Mouse (Mus musculus) hindbrain, embryonic 16.5 days (tissue): ENCODE data around the gene Ms4a7. TPM values are rescaled to one million over a fixed set of nuclear protein-coding genes. Genes with fewer than 3 reads are reported as not detected.
A peak's percentile ranks its signal among the peaks of the same experiment; 100 is the strongest.
"Not testable (repeated sequence)": the region's sequence is repeated elsewhere in the genome, so short reads cannot be mapped to it uniquely, and the experiment has no call there.

ENCODE experiments used
- ATAC-seq: fragments of 200-750 bp; cut with Nextera tagmentation; 2 replicates; pipeline ENCODE4 v1.8.0; 2017; ENCODE audit warnings: moderate TSS enrichment, moderate library complexity
- H3K27ac ChIP-seq: fragments of 300-500 bp; sonication (generic); 2 replicates; pipeline ENCODE4 v1.5.1; 2014; ENCODE audit warnings: low read depth, mild to moderate bottlenecking, control low read depth, low read length, moderate library complexity
- H3K27me3 ChIP-seq: fragments of 300-500 bp; sonication (generic); replicated peaks from 2 replicates; pipeline ENCODE4 v1.6.1; 2014; ENCODE audit warnings: low read length; ENCODE audit not compliant: control insufficient read depth, insufficient read depth
- H3K36me3 ChIP-seq: fragments of 300-500 bp; sonication (generic); 2 replicates; pipeline ENCODE4 v1.6.1; 2014; ENCODE audit warnings: mild to moderate bottlenecking, low read length, moderate library complexity, mixed read lengths; ENCODE audit not compliant: control insufficient read depth, insufficient read depth
- H3K4me1 ChIP-seq: fragments of 300-500 bp; sonication (generic); 2 replicates; pipeline ENCODE4 v1.6.1; 2014; ENCODE audit warnings: low read depth, low read length; ENCODE audit not compliant: control insufficient read depth, insufficient read depth
- H3K4me2 ChIP-seq: fragments of 300-500 bp; sonication (generic); 2 replicates; pipeline ENCODE4 v1.6.1; 2014; ENCODE audit warnings: mild to moderate bottlenecking, low read length, control low read depth, moderate library complexity
- H3K4me3 ChIP-seq: fragments of 300-500 bp; sonication (generic); 2 replicates; pipeline ENCODE4 v1.5.1; 2014; ENCODE audit warnings: mild to moderate bottlenecking, low read length, control low read depth, moderate library complexity
- H3K9ac ChIP-seq: fragments of 300-500 bp; sonication (generic); 2 replicates; pipeline ENCODE4 v1.6.1; 2014; ENCODE audit warnings: low read depth, mild to moderate bottlenecking, control low read depth, low read length, moderate library complexity
- H3K9me3 ChIP-seq: fragments of 300-500 bp; sonication (generic); 2 replicates; pipeline ENCODE4 v1.6.1; 2014; ENCODE audit warnings: mild to moderate bottlenecking, low read length, moderate library complexity; ENCODE audit not compliant: control insufficient read depth
- WGBS: fragments of 180-500 bp; shearing (Covaris S2); extraction: QIAGEN DNeasy Blood & Tissue Kit; methylation state at CpG from one replicate; pipeline ENCODE4 v1.1.7; 2014; 5-methylcytosine and 5-hydroxymethylcytosine counted together
- polyA plus RNA-seq: library from polyadenylated mRNA; unstranded; fragments of >200 nt; fragmentation: Nextera tagmentation; extraction: Ambion mirVana; gene quantifications from 2 replicates; pipeline ENCODE4 v1.2.1, GENCODE M21; 2015

The Ms4a7 gene
- polyA plus RNA-seq, 1 experiment from 2014 or later = 2.2 TPM

DNA sequence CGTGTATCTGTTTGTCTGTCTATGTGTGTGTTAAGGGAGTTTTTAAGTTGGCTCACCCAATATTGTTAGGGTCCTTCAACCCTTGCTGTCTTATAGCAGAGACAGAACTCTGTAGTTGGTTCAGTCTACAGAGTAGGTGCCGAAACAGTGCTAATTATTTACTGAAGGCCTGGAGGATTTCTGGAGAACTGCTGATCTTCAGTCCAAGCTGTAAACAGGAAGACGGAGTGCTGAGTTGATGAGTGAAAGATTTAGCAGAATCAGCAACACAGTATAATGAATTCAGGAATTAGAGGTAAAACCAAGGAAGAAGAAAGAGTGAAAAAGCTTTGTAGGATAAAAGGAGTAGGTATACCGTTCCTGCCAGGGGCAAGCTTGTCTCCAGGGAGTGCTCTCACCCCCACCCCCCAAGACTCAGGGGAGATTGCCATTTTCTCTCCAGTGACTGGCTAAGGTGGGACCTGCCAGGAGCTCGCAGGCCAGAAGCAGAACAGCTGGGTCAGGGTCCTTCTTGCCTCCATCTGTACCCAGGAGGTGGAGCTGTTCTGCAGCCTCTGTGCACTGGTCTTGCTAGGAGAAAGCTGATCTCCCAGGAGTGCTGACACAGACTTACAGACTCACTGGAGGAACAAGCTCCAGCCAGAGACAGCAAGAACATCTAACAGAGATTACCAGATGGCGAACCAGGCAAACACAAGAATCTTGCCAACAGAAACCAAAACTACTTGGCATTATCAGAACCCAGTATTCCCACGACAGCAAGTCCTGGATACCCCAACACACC, 13.9 kb upstream of the Ms4a7 start:
- WGBS = 69% methylated on average over 7 of the region's 7 CpGs
- H3K27me3 ChIP-seq = no peaks in the 10 kb centered on the region
- no peak for ATAC-seq
- H3K4me3 ChIP-seq = no peak overlapping the region
- H3K4me1 ChIP-seq = no peaks in the 10 kb centered on the region
- H3K9me3 ChIP-seq = no peaks in the 10 kb centered on the region
- no peak overlapping the region for H3K27ac ChIP-seq
- H3K36me3 ChIP-seq = no peaks in the 10 kb centered on the region
- no peak overlapping the region for H3K4me2 ChIP-seq
- no peak overlapping the region for H3K9ac ChIP-seq

DNA sequence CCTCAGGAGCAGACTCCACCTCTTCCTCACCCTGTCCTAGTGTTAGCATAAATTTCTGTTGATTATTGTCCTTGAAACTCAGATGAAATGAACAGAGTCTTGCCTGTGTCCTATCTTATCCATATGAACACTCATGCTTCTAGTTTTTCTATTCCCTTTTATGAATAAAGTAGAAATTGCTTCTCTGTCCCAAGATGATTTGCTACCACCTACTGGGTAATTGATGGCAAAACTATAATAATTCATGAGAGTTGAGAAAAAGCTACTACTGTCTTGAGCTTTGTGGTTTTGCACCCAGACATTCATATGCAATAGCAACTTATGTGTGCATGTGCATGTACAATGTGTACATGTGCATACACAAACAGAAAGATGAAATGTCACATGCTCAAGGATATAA, 8.0 kb upstream of the Ms4a7 start:
- no peaks in the 10 kb centered on the region for H3K9me3 ChIP-seq
- no peaks in the 10 kb centered on the region for H3K4me1 ChIP-seq
- H3K4me2 ChIP-seq = no peak overlapping the region
- no peak overlapping the region for H3K27ac ChIP-seq
- H3K36me3 ChIP-seq = no peaks in the 10 kb centered on the region
- H3K4me3 ChIP-seq = no peak overlapping the region
- H3K27me3 ChIP-seq = no peaks in the 10 kb centered on the region
- no peak for ATAC-seq
- no peak overlapping the region for H3K9ac ChIP-seq

DNA sequence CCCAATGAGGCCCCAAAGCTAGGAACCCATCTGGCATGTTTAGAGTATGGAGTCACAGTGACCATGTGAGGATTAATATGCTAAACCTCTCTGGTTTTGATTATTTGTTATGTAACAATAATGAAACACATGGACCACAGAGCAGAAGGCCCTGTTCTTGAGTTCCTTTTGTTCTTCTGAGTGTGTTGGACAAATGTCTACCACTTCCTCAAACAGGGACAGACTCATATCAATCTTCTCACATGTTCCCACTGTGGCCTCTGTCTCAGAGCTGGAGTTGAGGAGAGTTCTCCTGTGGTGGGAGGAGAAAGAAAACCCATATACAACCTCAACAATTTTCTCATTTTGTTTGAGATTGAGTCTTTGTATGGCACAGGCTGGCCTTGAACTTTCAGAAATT, 7.2 kb upstream of the Ms4a7 start:
- Histone ChIP-seq H3K27me3 (no peaks in the 10 kb centered on the region), H3K4me3 (no peak overlapping the region), H3K4me2 (no peak overlapping the region), H3K9me3 (no peaks in the 10 kb centered on the region), H3K27ac (no peak overlapping the region), H3K4me1 (no peaks in the 10 kb centered on the region), H3K9ac (no peak overlapping the region), H3K36me3 (no peaks in the 10 kb centered on the region)
- ATAC-seq = no peak

DNA sequence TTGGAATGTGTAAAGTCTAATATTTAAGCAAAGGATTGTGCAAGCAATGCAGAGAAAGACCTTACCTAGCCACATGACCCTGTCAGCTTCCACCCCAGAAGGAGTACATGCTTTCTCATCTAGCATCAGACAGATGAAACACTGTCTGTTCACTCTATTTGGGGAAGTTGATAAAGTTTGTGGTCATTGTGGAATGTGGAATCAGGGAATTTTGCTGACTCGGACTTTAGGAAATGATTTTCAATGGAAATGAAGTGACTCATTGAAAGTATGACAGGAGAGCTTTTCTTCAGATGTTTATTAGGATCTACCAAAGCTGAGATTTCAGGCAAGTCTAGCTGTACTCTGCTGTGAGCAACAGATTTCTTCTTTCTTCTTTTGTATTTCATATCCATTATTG, 14.8 kb downstream of the Ms4a7 start:
- H3K4me1 ChIP-seq = no peaks in the 10 kb centered on the region
- H3K9ac ChIP-seq = no peak overlapping the region
- H3K36me3 ChIP-seq = no peaks in the 10 kb centered on the region
- H3K4me2 ChIP-seq = no peak overlapping the region
- no peak for ATAC-seq
- no peaks in the 10 kb centered on the region for H3K27me3 ChIP-seq
- H3K9me3 ChIP-seq = no peaks in the 10 kb centered on the region
- no peak overlapping the region for H3K4me3 ChIP-seq
- H3K27ac ChIP-seq = no peak overlapping the region
- WGBS = 88% methylated on average over 1 of the region's 1 CpGs

DNA sequence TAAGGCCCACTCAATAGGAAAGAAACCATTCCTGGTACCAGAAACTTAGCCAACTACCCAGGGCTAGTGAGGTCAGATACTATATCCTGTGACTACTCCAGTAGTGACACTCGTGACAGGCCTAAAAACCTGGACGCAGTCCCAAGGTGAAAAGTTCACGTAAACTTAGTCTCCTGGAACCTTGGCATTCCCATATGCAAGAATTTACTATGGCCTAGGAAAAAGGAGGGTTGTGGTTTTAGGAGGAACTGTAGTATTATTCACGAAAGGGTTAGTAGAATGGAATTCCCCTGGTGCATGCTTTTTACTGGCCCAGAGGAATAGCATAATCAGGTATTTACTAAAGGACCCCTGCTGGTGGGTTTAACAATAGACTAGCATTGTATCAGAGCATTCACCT, 19.2 kb downstream of the Ms4a7 start:
- ATAC-seq = no peak
- Histone ChIP-seq H3K9ac (no peak overlapping the region), H3K4me1 (no peaks in the 10 kb centered on the region), H3K36me3 (no peaks in the 10 kb centered on the region), H3K9me3 (no peaks in the 10 kb centered on the region), H3K27ac (no peak overlapping the region), H3K4me3 (no peak overlapping the region), H3K4me2 (no peak overlapping the region), H3K27me3 (no peaks in the 10 kb centered on the region)
- 89% methylated on average over 4 of the region's 4 CpGs for WGBS

DNA sequence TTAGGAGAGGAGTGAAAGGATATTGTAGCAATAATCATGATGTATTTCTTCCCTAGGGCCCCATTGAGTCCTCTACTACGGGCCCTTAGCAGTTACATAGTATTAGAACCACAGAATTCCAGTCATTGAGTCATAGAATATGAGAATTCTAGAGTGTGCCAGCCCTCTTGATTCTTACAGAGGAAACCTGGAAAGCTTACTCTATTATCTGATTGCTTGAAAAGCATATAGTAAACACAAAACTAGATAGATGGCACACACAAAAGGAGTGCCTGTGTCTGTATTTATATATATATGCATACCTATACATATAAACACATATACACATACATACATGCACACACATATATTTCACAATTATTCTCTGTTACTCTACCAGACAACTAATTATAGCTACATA, 21.6 kb downstream of the Ms4a7 start, which contains the start of gene Ms4a14:
TSS of gene Ms4a14 (minus strand) at position 101 of the 400 bp plus-strand sequence.
- no peak for ATAC-seq
- 54% methylated on average over 1 of the region's 1 CpGs for WGBS
- Histone ChIP-seq H3K9ac (no peak within 1 kb of the TSS), H3K27ac (no peak within 1 kb of the TSS), H3K4me2 (no peak within 1 kb of the TSS), H3K9me3 (no peaks in the 10 kb centered on the region), H3K4me3 (no peak within 1 kb of the TSS), H3K4me1 (no peaks in the 10 kb centered on the region), H3K27me3 (no peaks in the 10 kb centered on the region), H3K36me3 (no peaks in the 10 kb centered on the region)

DNA sequence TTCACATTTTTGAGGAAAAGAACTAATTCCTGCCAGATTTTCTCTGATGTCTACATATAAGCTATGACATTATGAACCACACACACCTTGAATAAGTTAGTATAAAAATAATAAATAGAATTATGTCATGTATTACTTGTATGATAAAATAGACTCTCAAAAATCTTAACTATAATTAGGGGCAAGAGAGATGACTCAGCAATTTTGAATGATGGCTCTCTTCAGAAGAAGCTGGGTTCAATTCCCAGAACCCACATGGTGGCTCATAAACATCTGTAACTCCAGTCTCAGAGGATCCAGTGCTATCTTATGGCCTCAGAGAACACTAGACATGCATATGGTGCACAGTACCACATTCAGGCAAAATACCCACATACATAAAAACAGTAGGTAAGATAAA, 27.1 kb downstream of the Ms4a7 start:
- Histone ChIP-seq H3K4me2 (no peak overlapping the region), H3K27me3 (no peaks in the 10 kb centered on the region), H3K27ac (no peak overlapping the region), H3K36me3 (no peaks in the 10 kb centered on the region), H3K4me1 (no peaks in the 10 kb centered on the region), H3K9ac (no peak overlapping the region), H3K4me3 (no peak overlapping the region), H3K9me3 (no peaks in the 10 kb centered on the region)
- no peak for ATAC-seq

DNA sequence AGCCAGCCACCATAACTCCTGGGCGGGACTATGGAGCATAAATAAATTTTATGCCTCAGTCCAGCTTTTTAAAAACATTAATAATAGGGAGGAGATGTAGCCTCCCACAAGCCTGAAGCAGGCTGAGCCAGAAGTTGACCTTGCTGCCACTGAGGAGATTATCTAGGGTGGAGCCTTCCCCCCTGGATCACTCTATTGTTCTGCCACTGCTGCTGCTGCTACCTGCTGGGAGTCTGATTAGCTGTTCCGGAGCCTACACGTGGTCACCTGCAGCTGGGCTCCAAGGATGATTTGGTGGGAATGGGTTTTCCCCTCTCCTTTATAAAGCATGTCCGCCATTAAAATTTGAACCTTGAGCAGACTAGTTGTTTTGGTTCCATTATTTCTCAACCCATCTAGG, 36.4 kb downstream of the Ms4a7 start:
- not testable (repeated sequence) for H3K27me3 ChIP-seq, H3K36me3 ChIP-seq, ATAC-seq, H3K4me1 ChIP-seq, H3K4me3 ChIP-seq, H3K4me2 ChIP-seq, H3K9me3 ChIP-seq, H3K27ac ChIP-seq, H3K9ac ChIP-seq
- 43% methylated on average over 4 of the region's 4 CpGs for WGBS

DNA sequence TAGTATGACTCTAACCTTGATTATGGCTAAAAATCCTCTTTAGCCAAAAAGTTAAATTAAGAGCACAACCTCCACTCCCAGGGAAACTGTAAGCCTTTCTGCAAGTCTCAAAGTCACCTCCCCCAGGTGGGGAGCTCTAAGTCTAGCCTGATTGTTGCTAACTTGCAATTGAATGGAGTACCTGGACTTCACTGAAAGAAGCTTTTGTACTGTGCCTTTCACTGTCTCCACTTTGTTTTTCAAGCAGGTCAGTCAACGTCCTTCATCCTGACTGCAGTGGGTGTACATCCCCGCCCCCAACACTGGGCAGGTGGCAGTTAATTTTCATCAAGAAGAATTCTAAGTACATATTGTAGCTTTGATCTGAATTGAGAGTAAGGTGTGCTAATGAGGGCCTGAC, 37.0 kb downstream of the Ms4a7 start:
- H3K9me3 ChIP-seq = 0 out of 2 replicates have a peak, but pooled peaks cover 2% of the 10 kb centered on the region
- 56% methylated on average over 2 of the region's 2 CpGs for WGBS
- H3K9ac ChIP-seq = no peak overlapping the region
- no peaks in the 10 kb centered on the region for H3K36me3 ChIP-seq
- H3K4me2 ChIP-seq = no peak overlapping the region
- ATAC-seq = no peak
- no peaks in the 10 kb centered on the region for H3K4me1 ChIP-seq
- H3K4me3 ChIP-seq = no peak overlapping the region
- no peaks in the 10 kb centered on the region for H3K27me3 ChIP-seq
- no peak overlapping the region for H3K27ac ChIP-seq

DNA sequence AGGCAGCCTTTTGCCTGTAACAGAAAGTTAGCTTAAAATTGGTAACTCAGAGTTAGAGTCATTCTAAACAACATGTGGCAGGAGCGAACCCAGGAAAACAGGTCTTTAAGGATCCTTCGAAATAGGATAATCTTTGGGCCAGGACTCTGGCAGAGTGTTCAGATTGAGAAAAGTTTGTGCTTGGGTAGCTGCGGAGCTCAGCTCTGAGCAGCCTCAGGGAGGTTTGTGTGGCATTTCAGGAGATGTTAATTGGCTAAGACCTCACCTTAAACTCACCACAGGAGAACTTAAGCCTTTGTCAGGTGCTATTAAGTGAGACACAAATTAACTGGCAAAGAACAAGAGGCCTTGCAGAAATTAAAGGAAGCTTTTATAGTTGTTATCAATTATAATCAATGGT, 42.3 kb downstream of the Ms4a7 start:
- H3K4me2 ChIP-seq = peak overlapping the region; percentile 37
- not testable (repeated sequence) for H3K27ac ChIP-seq, H3K27me3 ChIP-seq, ATAC-seq, H3K36me3 ChIP-seq, H3K4me3 ChIP-seq, H3K4me1 ChIP-seq, H3K9me3 ChIP-seq, H3K9ac ChIP-seq
- WGBS = 16% methylated on average over 3 of the region's 3 CpGs
